Mouse (Mus musculus) midbrain, embryonic 13.5 days (tissue): ENCODE data around the gene Kif26a. TPM values are rescaled to one million over a fixed set of nuclear protein-coding genes. Genes with fewer than 3 reads are reported as not detected.

ENCODE experiments used
- ATAC-seq: fragments of 200-750 bp; cut with Nextera tagmentation; 2 replicates; pipeline ENCODE4 v1.8.0; 2017; ENCODE audit warnings: mild to moderate bottlenecking, moderate TSS enrichment, moderate library complexity
- H3K27ac ChIP-seq: fragments of 300-500 bp; sonication (generic); 2 replicates; pipeline ENCODE4 v1.5.1; 2015; ENCODE audit warnings: inconsistent platforms, mild to moderate bottlenecking, moderate library complexity
- H3K27me3 ChIP-seq: fragments of 300-500 bp; sonication (generic); 2 replicates; pipeline ENCODE4 v1.6.1; 2015; ENCODE audit warnings: mild to moderate bottlenecking, inconsistent platforms
- H3K36me3 ChIP-seq: fragments of 300-500 bp; sonication (generic); 2 replicates; pipeline ENCODE4 v1.6.1; 2015; ENCODE audit warnings: mild to moderate bottlenecking, inconsistent platforms
- H3K4me1 ChIP-seq: fragments of 300-500 bp; sonication (generic); replicated peaks from 2 replicates; pipeline ENCODE4 v1.6.1; 2015; ENCODE audit warnings: inconsistent platforms
- H3K4me2 ChIP-seq: fragments of 300-500 bp; sonication (generic); replicated peaks from 2 replicates; pipeline ENCODE4 v1.6.1; 2015; ENCODE audit warnings: moderate library complexity, mild to moderate bottlenecking, inconsistent platforms
- H3K4me3 ChIP-seq: fragments of 300-500 bp; sonication (generic); replicated peaks from 2 replicates; pipeline ENCODE4 v1.5.1; 2015; ENCODE audit warnings: mild to moderate bottlenecking, inconsistent platforms
- H3K9ac ChIP-seq: fragments of 300-500 bp; sonication (generic); replicated peaks from 2 replicates; pipeline ENCODE4 v1.6.1; 2015; ENCODE audit warnings: mild to moderate bottlenecking, inconsistent platforms
- H3K9me3 ChIP-seq: fragments of 300-500 bp; sonication (generic); 2 replicates; pipeline ENCODE4 v1.6.1; 2016; ENCODE audit warnings: mild to moderate bottlenecking, inconsistent platforms
- WGBS: fragments of 180-500 bp; shearing (Covaris S2); methylation state at CpG from one replicate; pipeline ENCODE4 v1.1.7; 2015; 5-methylcytosine and 5-hydroxymethylcytosine counted together
- polyA plus RNA-seq: library from polyadenylated mRNA; unstranded; fragments of >200 nt; fragmentation: Nextera tagmentation; extraction: Ambion mirVana; gene quantifications from 2 replicates; pipeline ENCODE4 v1.2.1, GENCODE M21; 2015

The Kif26a gene
- polyA plus RNA-seq, 1 experiment from 2014 or later = 11.4 TPM

- ATAC-seq = no peak
- WGBS = 57% methylated on average over 7 of the region's 7 CpGs
- H3K4me1 ChIP-seq = peaks cover 34% of the 10 kb centered on the region
Measured at GRCm38 (mm10) chr12:112140745-112141144, 5.3 kb upstream of the Kif26a start.

DNA sequence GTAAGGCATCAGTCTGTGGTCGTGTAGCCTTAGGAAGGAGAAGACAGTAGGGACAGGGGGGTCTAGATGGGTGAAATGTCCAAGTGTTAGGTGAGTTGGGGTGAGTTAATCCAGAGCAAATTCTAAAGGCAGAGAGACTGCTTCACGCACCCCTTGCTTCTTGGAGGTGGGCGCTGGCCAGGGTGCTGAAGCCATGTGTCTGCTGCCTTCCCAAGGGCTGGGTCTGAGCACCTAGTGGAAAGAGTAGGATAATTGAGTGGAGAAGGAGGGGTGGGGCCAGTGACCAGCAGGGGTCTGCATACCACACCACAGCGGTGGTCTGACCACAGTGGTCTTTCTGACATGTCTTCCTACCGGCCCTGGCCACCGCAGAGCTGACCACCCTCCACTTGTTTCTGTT, 4.7 kb upstream of the Kif26a start:
- no peak for ATAC-seq
- H3K27me3 ChIP-seq = peaks cover 62% of the 10 kb centered on the region
- WGBS = 4% methylated on average over 6 of the region's 6 CpGs

More at GRCm38 (mm10) chr12:112140745-112141144, 5.3 kb upstream of the Kif26a start:
- no peak overlapping the region for H3K4me2 ChIP-seq
- H3K27me3 ChIP-seq = peaks cover 57% of the 10 kb centered on the region
- no peak overlapping the region for H3K9ac ChIP-seq
- no peak overlapping the region for H3K4me3 ChIP-seq
- no peak overlapping the region for H3K27ac ChIP-seq
- no peaks in the 10 kb centered on the region for H3K36me3 ChIP-seq
- no peaks in the 10 kb centered on the region for H3K9me3 ChIP-seq

DNA sequence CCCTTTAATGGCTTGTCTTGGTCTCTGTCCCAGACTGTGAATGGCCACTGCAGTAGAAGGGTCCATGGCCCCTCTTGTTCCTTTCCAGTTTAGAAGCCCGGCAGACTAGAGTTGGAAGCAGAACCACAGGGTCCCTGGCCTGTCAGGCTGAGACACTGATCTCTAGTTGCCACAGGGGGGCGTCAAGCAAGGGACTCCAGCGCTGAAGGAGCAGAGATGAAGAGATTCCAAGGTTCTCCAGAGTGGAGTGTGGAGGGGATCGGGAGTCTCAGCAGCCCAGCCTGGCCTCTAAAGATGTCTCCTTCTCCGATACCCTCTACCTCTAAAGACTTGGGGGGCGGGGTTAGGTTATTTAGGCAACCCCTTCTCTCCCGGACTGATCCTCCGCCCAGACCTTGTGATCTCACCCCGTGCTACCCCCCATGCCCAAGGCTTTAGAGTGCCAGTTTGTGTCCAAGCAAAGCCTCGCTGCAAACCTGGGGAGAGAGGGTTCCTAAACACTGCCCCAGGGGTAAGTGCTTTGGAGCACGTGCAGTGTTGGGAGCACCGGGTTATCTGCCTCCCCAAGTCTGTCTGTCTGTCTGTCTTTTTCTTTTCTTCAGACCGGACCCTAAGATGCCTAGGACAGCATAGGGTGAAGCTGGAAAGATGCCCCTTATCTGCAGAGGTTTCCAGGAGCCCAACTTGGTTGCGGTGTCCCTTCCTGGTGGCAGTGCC, 2.7 kb upstream of the Kif26a start:
- H3K27me3 ChIP-seq = peaks cover 76% of the 10 kb centered on the region
- 3% methylated on average over 14 of the region's 14 CpGs for WGBS

More for the DNA sequence above, 4.7 kb upstream of the Kif26a start:
- Histone ChIP-seq H3K4me3 (no peak overlapping the region), H3K4me1 (peaks cover 40% of the 10 kb centered on the region), H3K4me2 (no peak overlapping the region), H3K9me3 (no peaks in the 10 kb centered on the region), H3K27ac (no peak overlapping the region), H3K9ac (no peak overlapping the region), H3K36me3 (no peaks in the 10 kb centered on the region)

GRCm38 (mm10) chr12:112143833-112144201, 2.2 kb upstream of the Kif26a start:
- Histone ChIP-seq H3K4me1 (peaks cover 65% of the 10 kb centered on the region), H3K9ac (peak overlapping the region; percentile 83), H3K27me3 (peaks cover 81% of the 10 kb centered on the region), H3K27ac (peak overlapping the region; percentile 73), H3K36me3 (no peaks in the 10 kb centered on the region), H3K4me3 (peak overlapping the region; percentile 54), H3K4me2 (peak overlapping the region; percentile 84), H3K9me3 (no peaks in the 10 kb centered on the region)
- WGBS = 0% methylated on average over 25 of the region's 52 CpGs
- ATAC-seq = peak; percentile 10

More for the DNA sequence above, 2.7 kb upstream of the Kif26a start:
- H3K4me3 ChIP-seq = peak overlapping the region; percentile 54
- peaks cover 59% of the 10 kb centered on the region for H3K4me1 ChIP-seq
- H3K9me3 ChIP-seq = no peaks in the 10 kb centered on the region
- H3K27ac ChIP-seq = peak overlapping the region; percentile 73
- peak overlapping the region; percentile 84 for H3K4me2 ChIP-seq
- H3K9ac ChIP-seq = peak overlapping the region; percentile 83
- no peak for ATAC-seq
- H3K36me3 ChIP-seq = no peaks in the 10 kb centered on the region

GRCm38 (mm10) chr12:112144377-112145115, 1.5 kb upstream of the Kif26a start:
- Histone ChIP-seq H3K4me1 (peaks cover 72% of the 10 kb centered on the region), H3K4me3 (peak overlapping the region; percentile 54), H3K9me3 (no peaks in the 10 kb centered on the region), H3K9ac (peak overlapping the region; percentile 83), H3K36me3 (no peaks in the 10 kb centered on the region), H3K4me2 (peak overlapping the region; percentile 84), H3K27me3 (peaks cover 87% of the 10 kb centered on the region), H3K27ac (peak overlapping the region; percentile 73)
- WGBS = under 1% methylated on average over 46 of the region's 46 CpGs
- ATAC-seq = no peak

DNA sequence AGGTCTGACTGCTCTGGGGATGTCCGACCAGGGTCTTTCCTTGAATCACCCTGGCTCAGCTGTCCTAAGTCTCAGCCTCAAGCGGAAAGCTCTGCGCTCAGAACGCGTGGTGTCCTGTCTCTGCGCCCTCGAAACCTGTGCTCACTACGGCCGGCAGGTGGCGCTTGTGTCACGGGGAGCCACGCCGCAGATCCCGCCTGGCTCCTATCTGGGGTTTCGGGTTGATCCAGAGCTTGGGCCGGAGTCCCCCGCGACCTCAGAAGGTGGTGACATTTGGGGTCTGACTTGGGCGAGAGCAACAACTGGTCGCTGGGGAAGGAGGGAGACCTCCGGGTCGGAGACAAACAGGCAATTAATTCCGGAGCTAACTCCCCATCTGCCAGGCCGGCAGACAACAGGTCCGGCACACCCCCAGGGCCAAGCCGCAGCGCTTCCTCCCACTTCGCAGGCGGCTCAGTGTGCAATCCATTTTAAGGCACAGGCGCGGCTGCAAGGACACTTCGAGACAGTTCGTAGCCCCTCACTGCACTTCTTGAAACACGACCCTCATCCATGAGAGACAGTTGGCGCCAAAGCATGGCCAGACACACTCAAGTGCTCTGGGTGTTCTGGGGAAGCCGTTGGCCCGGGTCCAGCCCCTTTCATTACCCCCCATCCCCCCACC, 665 bp upstream of the Kif26a start:
- ATAC-seq = peak; percentile 57
- H3K36me3 ChIP-seq = no peaks in the 10 kb centered on the region
- peak overlapping the region; percentile 83 for H3K9ac ChIP-seq
- H3K4me1 ChIP-seq = peaks cover 80% of the 10 kb centered on the region
- no peaks in the 10 kb centered on the region for H3K9me3 ChIP-seq
- peaks cover 83% of the 10 kb centered on the region for H3K27me3 ChIP-seq
- peak overlapping the region; percentile 73 for H3K27ac ChIP-seq
- WGBS = under 1% methylated on average over 37 of the region's 37 CpGs
- H3K4me2 ChIP-seq = peak overlapping the region; percentile 84
- H3K4me3 ChIP-seq = peak overlapping the region; percentile 54

- WGBS = 22% methylated on average over 5 of the region's 5 CpGs
- H3K4me1 ChIP-seq = peaks cover 98% of the 10 kb centered on the region
Measured at GRCm38 (mm10) chr12:112147365-112147764, 1.4 kb downstream of the Kif26a start.

GRCm38 (mm10) chr12:112150011-112150410, 4.0 kb downstream of the Kif26a start:
- no peaks in the 10 kb centered on the region for H3K9me3 ChIP-seq
- peaks cover 98% of the 10 kb centered on the region for H3K4me1 ChIP-seq
- peaks cover 42% of the 10 kb centered on the region for H3K27me3 ChIP-seq
- peak overlapping the region; percentile 54 for H3K4me3 ChIP-seq
- no peaks in the 10 kb centered on the region for H3K36me3 ChIP-seq
- H3K9ac ChIP-seq = peak overlapping the region; percentile 16; the same call in 1 of the 2 replicates
- no peak for ATAC-seq
- peak overlapping the region; percentile 47; the same call in 1 of the 2 replicates for H3K27ac ChIP-seq
- 81% methylated on average over 7 of the region's 7 CpGs for WGBS
- peak overlapping the region; percentile 84 for H3K4me2 ChIP-seq

More at GRCm38 (mm10) chr12:112147365-112147764, 1.4 kb downstream of the Kif26a start:
- Histone ChIP-seq H3K4me2 (peak overlapping the region; percentile 84), H3K36me3 (no peaks in the 10 kb centered on the region), H3K9me3 (no peaks in the 10 kb centered on the region), H3K27me3 (peaks cover 63% of the 10 kb centered on the region), H3K27ac (peak overlapping the region; percentile 70; the same call in 1 of the 2 replicates), H3K9ac (peak overlapping the region; percentile 83), H3K4me3 (peak overlapping the region; percentile 54)
- no peak for ATAC-seq

DNA sequence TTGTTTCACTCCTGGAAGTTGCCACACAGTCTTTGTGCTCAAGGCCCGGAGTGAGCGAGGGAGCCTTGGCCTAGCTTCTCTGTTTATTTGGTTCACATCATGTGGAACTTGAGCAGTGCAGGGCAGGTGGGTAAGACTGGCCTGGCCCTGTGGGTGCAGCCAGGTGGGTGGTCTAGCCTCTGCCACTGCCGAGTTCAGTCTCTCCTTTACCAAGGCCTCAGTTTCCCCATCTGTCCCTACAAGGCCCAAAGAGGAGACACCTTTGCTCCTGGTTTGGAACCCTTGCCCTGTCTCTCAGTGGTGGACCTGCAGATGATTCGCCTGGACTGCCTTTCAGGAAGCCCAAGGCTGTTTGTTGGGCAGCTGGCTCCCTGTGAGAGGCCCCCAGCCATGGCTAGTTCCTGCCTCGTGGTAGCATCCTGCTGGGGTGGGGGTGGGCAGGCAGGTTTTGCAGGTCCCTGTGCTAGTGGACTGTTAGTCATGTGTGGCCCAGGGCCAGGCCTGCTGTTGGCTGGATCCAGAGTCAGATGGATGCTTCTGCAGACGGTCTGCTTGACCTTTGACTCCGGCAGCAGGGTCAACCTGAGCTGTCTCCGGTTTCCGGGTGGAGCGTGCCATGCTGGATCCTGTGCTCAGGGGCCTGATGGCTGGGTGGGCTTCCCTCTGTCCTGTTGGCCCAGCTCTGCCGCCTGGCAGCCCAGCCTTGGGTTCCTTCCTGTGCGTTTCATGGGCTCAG, 5.4 kb downstream of the Kif26a start:
- 48% methylated on average over 12 of the region's 12 CpGs for WGBS
- Histone ChIP-seq H3K27me3 (peaks cover 36% of the 10 kb centered on the region), H3K9ac (peak overlapping the region; percentile 24; the same call in 1 of the 2 replicates), H3K27ac (no peak overlapping the region), H3K36me3 (no peaks in the 10 kb centered on the region), H3K9me3 (no peaks in the 10 kb centered on the region), H3K4me2 (peak overlapping the region; percentile 84), H3K4me1 (peaks cover 99% of the 10 kb centered on the region), H3K4me3 (no peak overlapping the region; the same call in 1 of the 2 replicates)
- ATAC-seq = no peak

DNA sequence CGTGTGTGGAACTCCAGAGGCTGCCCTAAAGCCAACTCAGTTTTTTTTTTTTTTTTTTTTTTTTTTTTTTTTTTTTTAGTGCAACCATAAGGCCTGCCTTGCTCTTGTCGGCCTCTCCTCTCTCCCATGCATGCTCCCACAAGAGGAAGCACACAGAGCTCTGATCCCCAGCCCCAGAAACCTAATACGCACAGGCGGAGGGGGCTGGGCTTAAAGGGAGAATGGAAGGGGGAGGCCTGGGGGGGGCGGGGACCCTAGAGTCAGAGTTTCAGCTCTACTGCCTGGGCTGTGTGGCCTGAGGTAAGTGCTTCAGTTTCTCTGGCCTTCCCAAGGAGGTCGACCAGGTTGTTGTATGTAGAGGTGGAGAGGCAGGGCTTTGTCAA, 6.0 kb downstream of the Kif26a start:
- no peak for ATAC-seq
- H3K36me3 ChIP-seq = no peaks in the 10 kb centered on the region
- H3K27me3 ChIP-seq = peaks cover 33% of the 10 kb centered on the region
- no peak overlapping the region for H3K4me3 ChIP-seq
- 45% methylated on average over 6 of the region's 6 CpGs for WGBS
- H3K27ac ChIP-seq = no peak overlapping the region
- H3K9me3 ChIP-seq = no peaks in the 10 kb centered on the region
- H3K4me1 ChIP-seq = peaks cover 99% of the 10 kb centered on the region
- H3K9ac ChIP-seq = peak overlapping the region; percentile 24; the same call in 1 of the 2 replicates
- peak overlapping the region; percentile 84 for H3K4me2 ChIP-seq

DNA sequence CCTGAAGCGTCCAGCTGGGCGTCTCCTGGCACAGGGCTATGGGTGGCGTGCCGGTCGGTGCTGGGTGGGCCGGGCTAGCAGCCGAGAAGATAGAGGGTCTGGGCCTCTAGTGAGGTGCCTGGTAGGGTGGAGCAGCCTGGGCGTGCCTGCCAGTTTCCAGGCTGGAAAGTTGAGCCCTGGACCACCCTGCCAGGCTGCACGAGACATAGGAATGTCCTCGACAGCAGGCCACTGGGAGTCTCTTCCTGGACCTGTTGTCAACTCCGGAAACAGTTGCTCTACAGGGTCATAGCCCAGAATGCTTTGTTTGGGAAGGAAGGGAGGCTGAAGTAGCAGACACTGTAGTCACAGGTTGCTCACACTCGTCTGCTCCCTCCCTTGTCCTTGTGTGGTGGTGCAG, 7.6 kb downstream of the Kif26a start:
- peaks cover 99% of the 10 kb centered on the region for H3K4me1 ChIP-seq
- no peak overlapping the region for H3K27ac ChIP-seq
- H3K36me3 ChIP-seq = peaks cover 13% of the 10 kb centered on the region
- H3K4me3 ChIP-seq = no peak overlapping the region
- H3K9me3 ChIP-seq = no peaks in the 10 kb centered on the region
- no peak for ATAC-seq
- no peak overlapping the region for H3K4me2 ChIP-seq
- H3K9ac ChIP-seq = 0 out of 2 replicates have a peak overlapping the region, but pooled peaks have one; percentile 25
- H3K27me3 ChIP-seq = peaks cover 23% of the 10 kb centered on the region
- WGBS = 78% methylated on average over 12 of the region's 12 CpGs
